Mouse (Mus musculus) CH12.LX (cell line): ENCODE data around the gene Lrfn4. TPM values are rescaled to one million over a fixed set of nuclear protein-coding genes. Genes with fewer than 3 reads are reported as not detected.

ENCODE experiments used
- DNase-seq: peaks from one replicate; pipeline ENCODE4 v3.0.0-alpha.2; 2013; ENCODE audit errors: extremely low read depth
- H3K27ac ChIP-seq: 2 replicates; pipeline ENCODE4 v1.5.1; 2012; ENCODE audit warnings: low read depth, mild to moderate bottlenecking, control low read depth, moderate library complexity; ENCODE audit not compliant: insufficient read depth
- H3K27me3 ChIP-seq: replicated peaks from 2 replicates; pipeline ENCODE3; 2012; ENCODE audit warnings: inconsistent platforms
- H3K36me3 ChIP-seq, 2 experiments: replicated peaks in 1 of 2; 2 replicates each; pipeline versions ENCODE3 to v1.6.1; 2012; ENCODE audit warnings: inconsistent platforms in 1 of 2, low read length in 1 of 2, mild to moderate bottlenecking in 1 of 2, mixed read lengths in 1 of 2, moderate library complexity in 1 of 2; ENCODE audit not compliant: control insufficient read depth in 1 of 2, insufficient read depth in 1 of 2
- H3K4me1 ChIP-seq, 2 experiments: 2 replicates each; pipeline ENCODE4 v1.6.1; 2012; ENCODE audit warnings: inconsistent platforms in 1 of 2, moderate library complexity in 1 of 2; ENCODE audit not compliant: insufficient read depth in 2 of 2, control insufficient read depth in 1 of 2
- H3K4me2 ChIP-seq: 2 replicates; pipeline ENCODE4 v1.6.1; 2012; ENCODE audit warnings: low read depth, mild to moderate bottlenecking, control low read depth; ENCODE audit not compliant: poor library complexity, insufficient read depth, severe bottlenecking
- H3K4me3 ChIP-seq, 3 experiments: fragments of 150-350 bp in 1 of 3; sonication (generic) in 1 of 3; replicated peaks in 1 of 3; 2 replicates each; pipeline versions ENCODE3 to v1.5.1; 2011 to 2012; ENCODE audit warnings: low read depth in 2 of 3, low read length in 2 of 3, mild to moderate bottlenecking in 2 of 3, moderate library complexity in 2 of 3, control low read depth in 1 of 3, improper control_type of control experiment in 1 of 3, inconsistent platforms in 1 of 3, mixed read lengths in 1 of 3; ENCODE audit not compliant: poor library complexity in 1 of 3
- H3K79me2 ChIP-seq: replicated peaks from 2 replicates; pipeline ENCODE4 v1.6.1; 2012; ENCODE audit warnings: mild to moderate bottlenecking, moderate library complexity; ENCODE audit not compliant: control insufficient read depth, poor library complexity, insufficient read depth, severe bottlenecking; ENCODE audit errors: extremely low read depth
- H3K9ac ChIP-seq: 2 replicates; pipeline ENCODE4 v1.6.1; 2012; ENCODE audit warnings: low read depth, mild to moderate bottlenecking, control low read depth, moderate library complexity; ENCODE audit not compliant: insufficient read depth
- H3K9me3 ChIP-seq: replicated peaks from 2 replicates; pipeline ENCODE3; 2012; ENCODE audit warnings: low read length, inconsistent platforms, mixed read lengths
- BHLHE40 ChIP-seq: IDR thresholded peaks from 2 replicates; pipeline ENCODE4 v1.6.1; 2011; ENCODE audit warnings: mild to moderate bottlenecking, low read depth, low read length, improper control_type of control experiment
- CTCF ChIP-seq, 2 experiments: IDR thresholded peaks in 1 of 2; conservative IDR thresholded peaks in 1 of 2; 2 replicates each; pipeline ENCODE4 v1.5.1; 2011 to 2012; ENCODE audit warnings: low read depth in 2 of 2, low read length in 2 of 2, improper control_type of control experiment in 1 of 2, inconsistent platforms in 1 of 2, mild to moderate bottlenecking in 1 of 2, moderate library complexity in 1 of 2
- EP300 ChIP-seq: IDR thresholded peaks from 2 replicates; pipeline ENCODE4 v1.6.1; 2011; ENCODE audit warnings: low read length, improper control_type of control experiment
- GABPA ChIP-seq: IDR thresholded peaks from 2 replicates; pipeline ENCODE4 v1.6.1; 2012; ENCODE audit warnings: low read depth, low read length, improper control_type of control experiment, inconsistent platforms; ENCODE audit not compliant: insufficient replicate concordance
- JUND ChIP-seq: conservative IDR thresholded peaks from 2 replicates; pipeline ENCODE4 v1.6.1; 2011; ENCODE audit warnings: low read depth, low read length, improper control_type of control experiment
- MXI1 ChIP-seq: IDR thresholded peaks from 2 replicates; pipeline ENCODE4 v1.6.1; 2011; ENCODE audit warnings: mild to moderate bottlenecking, low read depth, low read length, improper control_type of control experiment
- NELFE ChIP-seq: IDR thresholded peaks from 2 replicates; pipeline ENCODE4 v1.6.1; 2011; ENCODE audit warnings: low read depth, low read length, improper control_type of control experiment
- NRF1 ChIP-seq: IDR thresholded peaks from 2 replicates; pipeline ENCODE4 v1.6.1; 2014; ENCODE audit warnings: low read depth, mild to moderate bottlenecking, inconsistent platforms, low read length, improper control_type of control experiment, moderate library complexity
- PAX5 ChIP-seq: IDR thresholded peaks from 2 replicates; pipeline ENCODE4 v1.6.1; 2012; ENCODE audit warnings: low read length, inconsistent platforms, mixed read lengths
- POLR2A ChIP-seq: IDR thresholded peaks from 2 replicates; pipeline ENCODE4 v1.6.1; 2011; ENCODE audit warnings: low read depth, mild to moderate bottlenecking, improper control_type of control experiment, low read length
- RAD21 ChIP-seq: IDR thresholded peaks from 2 replicates; pipeline ENCODE4 v1.6.1; 2011; ENCODE audit warnings: low read depth, mild to moderate bottlenecking, low read length, improper control_type of control experiment, moderate library complexity
- RCOR1 ChIP-seq: conservative IDR thresholded peaks from 2 replicates; pipeline ENCODE4 v1.6.1; 2012; ENCODE audit warnings: low read depth, mild to moderate bottlenecking, inconsistent platforms, low read length, improper control_type of control experiment
- SIN3A ChIP-seq: IDR thresholded peaks from 2 replicates; pipeline ENCODE4 v1.6.1; 2012; ENCODE audit warnings: low read length, improper control_type of control experiment, inconsistent platforms
- SMC3 ChIP-seq: IDR thresholded peaks from 2 replicates; pipeline ENCODE4 v1.6.1; 2011; ENCODE audit warnings: low read depth, low read length, improper control_type of control experiment
- TCF12 ChIP-seq: IDR thresholded peaks from 2 replicates; pipeline ENCODE4 v1.6.1; 2014; ENCODE audit warnings: low read depth, mild to moderate bottlenecking, inconsistent platforms, low read length, improper control_type of control experiment
- UBTF ChIP-seq: IDR thresholded peaks from 2 replicates; pipeline ENCODE4 v1.6.1; 2012; ENCODE audit warnings: low read depth, mild to moderate bottlenecking, inconsistent platforms, low read length, improper control_type of control experiment, moderate library complexity
- ZKSCAN1 ChIP-seq: IDR thresholded peaks from 2 replicates; pipeline ENCODE4 v1.6.1; 2012; ENCODE audit warnings: low read depth, inconsistent platforms, low read length, improper control_type of control experiment, borderline replicate concordance
- dilution Hi-C: fragments of 300-500 bp; cut with MboI; formaldehyde crosslinking; loops from 2 replicates; pipeline ENCODE4 v1.14.3; 2020; ENCODE audit warnings: low sequenced_read_pairs; ENCODE audit not compliant: extremely low pct_unique_long_range_greater_than_20kb, extremely low pct_ligation_motif_present
- in situ Hi-C: fragments of 300-500 bp; cut with MboI; formaldehyde crosslinking; loops from 3 replicates; pipeline ENCODE4 v1.14.3; 2019; ENCODE audit warnings: low sequenced_read_pairs, low pct_ligation_motif_present, low pct_unique_long_range_greater_than_20kb, mixed read lengths
- polyA plus RNA-seq: library from polyadenylated mRNA; unstranded; fragments of >175 nt; gene quantifications from 2 replicates; pipeline ENCODE4 v1.2.1, GENCODE M21; 2012; ENCODE audit warnings: low read depth; ENCODE audit not compliant: insufficient read length
- total RNA-seq, 2 experiments: library from RNA; depleted of rRNA; stranded (reverse); fragments of 300-350 nt in 1 of 2; fragments of >200 nt in 1 of 2; gene quantifications; 2 replicates each; pipeline ENCODE4 v1.2.3; 2012 to 2014

Gene Lrfn4
- total RNA-seq (2012; rRNA removed) (2.0 and 2.3 TPM in 2 replicates), total RNA-seq (2014; rRNA removed) (0.59 and 0.75 TPM in 2 replicates), polyA plus RNA-seq (1.7 and 1.9 TPM in 2 replicates)

GRCm38 (mm10) chr19:4615151-4616093 lies at the start of gene Lrfn4:
TSS of gene Lrfn4 (minus strand) at chr19:4615667.
- Histone ChIP-seq H3K9me3 (no peaks in the 10 kb centered on the region), H3K36me3 (peaks cover 0 to 55% of the 10 kb centered on the region in 2 experiments)
- in situ Hi-C loops, result no loop called here

DNA sequence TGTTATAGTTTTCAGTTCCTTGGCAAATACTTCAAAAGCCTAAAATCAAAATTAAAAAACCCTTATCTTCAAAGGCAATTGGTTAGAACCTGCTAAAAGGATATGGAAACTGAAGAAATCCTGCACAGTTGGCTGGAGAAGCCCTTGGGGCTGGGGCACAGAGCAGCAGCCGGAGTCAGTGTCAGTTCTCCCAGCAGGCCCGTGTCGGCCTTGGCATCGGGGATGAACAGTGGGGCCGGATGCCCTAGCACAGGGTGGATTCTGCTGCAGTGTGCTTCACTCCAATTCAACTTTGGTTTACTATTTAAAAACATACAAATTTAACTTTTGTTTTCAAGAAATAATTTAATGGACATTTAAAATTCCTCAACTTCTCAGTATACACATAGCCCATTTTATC lies 42.7 kb upstream of the Lrfn4 start:
- no peak overlapping the region for H3K9ac ChIP-seq
- dilution Hi-C loops, result no loop called here
- H3K27me3 ChIP-seq, result peaks cover 2% of the 10 kb centered on the region
- H3K79me2 ChIP-seq, result no peaks in the 10 kb centered on the region
- no peak overlapping the region for H3K4me2 ChIP-seq
- in situ Hi-C loops, result no loop called here
- no peak overlapping the region for H3K4me3 ChIP-seq
- H3K4me1 ChIP-seq, result peaks cover 0 to 3% of the 10 kb centered on the region in 2 experiments; a peak in 2 of 4 replicates
- H3K27ac ChIP-seq, result no peak overlapping the region
- DNase-seq, result no peak
- TF ChIP-seq SIN3A (no peak), JUND (no peak), GABPA (no peak), RAD21 (no peak), MXI1 (no peak), NELFE (no peak), NRF1 (no peak), RCOR1 (no peak), TCF12 (no peak), ZKSCAN1 (no peak), SMC3 (no peak), UBTF (no peak)
- TF ChIP-seq, all 38 proteins: peak for 0
- Histone ChIP-seq H3K9me3 (no peaks in the 10 kb centered on the region), H3K36me3 (no peaks in the 10 kb centered on the region)

More at GRCm38 (mm10) chr19:4615151-4616093, at the start of gene Lrfn4:
- Histone ChIP-seq H3K4me2 (peak within 1 kb of the TSS; percentile 78), H3K4me3 (peak within 1 kb of the TSS; percentile 42 to 58 (median 52)), H3K79me2 (no peaks in the 10 kb centered on the region), H3K4me1 (peaks cover 3 to 14% of the 10 kb centered on the region in 2 experiments; a peak in 2 of 4 replicates), H3K27me3 (no peaks in the 10 kb centered on the region)
- DNase-seq, result peak; percentile 40
- dilution Hi-C loops, result no loop called here
- TF ChIP-seq MXI1 (peak; percentile 86), NRF1 (no peak), PAX5 (no peak), CTCF (conservative IDR thresholded peaks at IDR 0.05 in 1 of 2, IDR thresholded peaks at IDR 0.05 in 1 of 2; ENCODE audit: low read depth in 2 of 2, low read length in 2 of 2) (peak in 1 of 2 experiments; percentile 5; a peak in 1 of 4 replicates), POLR2A (0 out of 2 replicates have a peak, but pooled peaks have one; percentile 32), BHLHE40 (peak; percentile 72), RCOR1 (no peak), EP300 (no peak), UBTF (0 out of 2 replicates have a peak, but pooled peaks have one; percentile 48), RAD21 (no peak)
- TF ChIP-seq, all 38 proteins: peak for 5
- Histone ChIP-seq H3K9ac (peak within 1 kb of the TSS; percentile 41), H3K27ac (no peak within 1 kb of the TSS)
